Mouse (Mus musculus) heart, postnatal 0 days (tissue): ENCODE data around the gene Gga2. TPM values are rescaled to one million over a fixed set of nuclear protein-coding genes. Genes with fewer than 3 reads are reported as not detected.

Source experiments
- ATAC-seq: fragments of 200-750 bp; cut with Nextera tagmentation; 2 replicates; pipeline ENCODE4 v1.8.0; 2017; ENCODE audit warnings: low read depth, moderate number of reproducible peaks, moderate library complexity; ENCODE audit not compliant: insufficient read depth
- DNase-seq: peaks from one replicate; pipeline ENCODE4 v3.0.0-alpha.2; 2016; ENCODE audit warnings: low spot score
- H3K27ac ChIP-seq: fragments of 300-500 bp; sonication (generic); 2 replicates; pipeline ENCODE4 v1.5.1; 2014; ENCODE audit warnings: low read depth, mild to moderate bottlenecking
- H3K27me3 ChIP-seq: fragments of 300-500 bp; sonication (generic); 2 replicates; pipeline ENCODE4 v1.6.1; 2014; ENCODE audit warnings: low read length, mixed read lengths; ENCODE audit not compliant: control insufficient read depth, insufficient read depth
- H3K36me3 ChIP-seq: fragments of 300-500 bp; sonication (generic); replicated peaks from 2 replicates; pipeline ENCODE4 v1.6.1; 2014; ENCODE audit warnings: low read length, mixed read lengths; ENCODE audit not compliant: control insufficient read depth, insufficient read depth
- H3K4me1 ChIP-seq: fragments of 300-500 bp; sonication (generic); 2 replicates; pipeline ENCODE4 v1.6.1; 2014; ENCODE audit warnings: antibody characterized with exemption; ENCODE audit not compliant: control insufficient read depth, insufficient read depth
- H3K4me2 ChIP-seq: fragments of 300-500 bp; sonication (generic); 2 replicates; pipeline ENCODE4 v1.6.1; 2014; ENCODE audit warnings: low read depth, mild to moderate bottlenecking, low read length, moderate library complexity
- H3K4me3 ChIP-seq: fragments of 300-500 bp; sonication (generic); 2 replicates; pipeline ENCODE4 v1.5.1; 2014; ENCODE audit warnings: low read depth, low read length
- H3K9ac ChIP-seq: fragments of 300-500 bp; sonication (generic); replicated peaks from 2 replicates; pipeline ENCODE4 v1.6.1; 2014; ENCODE audit warnings: low read depth, low read length, mixed read lengths
- H3K9me3 ChIP-seq: fragments of 300-500 bp; sonication (generic); replicated peaks from 2 replicates; pipeline ENCODE4 v1.6.1; 2016; ENCODE audit warnings: low read length; ENCODE audit not compliant: control insufficient read depth
- CTCF ChIP-seq: IDR thresholded peaks from 2 replicates; pipeline ENCODE4 v1.5.1; 2016; ENCODE audit warnings: antibody characterized with exemption, control low read depth, low read depth
- EP300 ChIP-seq: IDR thresholded peaks from 2 replicates; pipeline ENCODE4 v1.6.1; 2016; ENCODE audit warnings: antibody characterized with exemption, low read depth
- WGBS: fragments of 180-500 bp; shearing (Covaris S2); extraction: QIAGEN DNeasy Blood & Tissue Kit; methylation state at CpG from one replicate; pipeline ENCODE4 v1.1.7; 2014; 5-methylcytosine and 5-hydroxymethylcytosine counted together
- polyA plus RNA-seq: library from polyadenylated mRNA; unstranded; fragments of >200 nt; fragmentation: Nextera tagmentation; extraction: Ambion mirVana; gene quantifications from 2 replicates; pipeline ENCODE4 v1.2.1, GENCODE M21; 2015
- total RNA-seq: library from RNA; depleted of rRNA; stranded (reverse); fragments of >200 nt; gene quantifications from 2 replicates; pipeline ENCODE4 v1.2.3, GENCODE M21; 2014; ENCODE audit warnings: low replicate concordance; rRNA removed

Gga2 gene
- 51.3 and 79.7 TPM in 2 replicates for total RNA-seq
- polyA plus RNA-seq: 37.5 and 38.1 TPM in 2 replicates

- Histone ChIP-seq H3K27ac (peak within 1 kb of the TSS; percentile 83), H3K4me1 (peaks cover 20% of the 10 kb centered on the region), H3K36me3 (no peaks in the 10 kb centered on the region), H3K27me3 (no peaks in the 10 kb centered on the region), H3K9me3 (no peaks in the 10 kb centered on the region), H3K9ac (peak within 1 kb of the TSS; percentile 61), H3K4me3 (peak within 1 kb of the TSS; percentile 65), H3K4me2 (peak within 1 kb of the TSS; percentile 75)
- DNase-seq: peak; percentile 78
- peak; percentile 91 for ATAC-seq
- WGBS: 0% methylated on average over 48 of the region's 50 CpGs
- TF ChIP-seq CTCF (no peak), EP300 (no peak)
These were observed at the start of gene Gga2 for GRCm38 (mm10) chr7:122020667-122021354. Gene Gga2, minus strand, starts transcription at chr7:122021222.

- no peaks in the 10 kb centered on the region for H3K27me3 ChIP-seq
- TF ChIP-seq EP300 (no peak), CTCF (peak; percentile 38)
- H3K4me1 ChIP-seq: peaks cover 22% of the 10 kb centered on the region
- peaks cover 33% of the 10 kb centered on the region for H3K36me3 ChIP-seq
- ATAC-seq (0 out of 2 replicates have a peak, but pooled peaks have one; percentile 0), DNase-seq (peak; percentile 50)
- H3K27ac ChIP-seq: peak overlapping the region; percentile 93
- H3K9ac ChIP-seq: peak overlapping the region; percentile 96
- H3K9me3 ChIP-seq: no peaks in the 10 kb centered on the region
- H3K4me3 ChIP-seq: peak overlapping the region; percentile 95
- peak overlapping the region; percentile 91 for H3K4me2 ChIP-seq
- WGBS: 2% methylated on average over 58 of the region's 58 CpGs
These were observed 46.7 kb upstream of the Gga2 start for GRCm38 (mm10) chr7:122067517-122068381.

GRCm38 (mm10) chr7:122066945-122067516 is 46.0 kb upstream of the Gga2 start, which contains the start of the genes Ubfd1 and Ears2:
Gene Ubfd1, plus strand, starts transcription at chr7:122067175.
Gene Ears2, minus strand, starts transcription at chr7:122067263.
- DNase-seq (peak; percentile 96), ATAC-seq (peak; percentile 97)
- no peaks in the 10 kb centered on the region for H3K9me3 ChIP-seq
- H3K27me3 ChIP-seq: no peaks in the 10 kb centered on the region
- peak within 1 kb of the TSS; percentile 93 for H3K27ac ChIP-seq
- H3K4me3 ChIP-seq: peak within 1 kb of the TSS; percentile 95
- H3K4me2 ChIP-seq: peak within 1 kb of the TSS; percentile 91
- TF ChIP-seq EP300: peak; percentile 80
- no peak for TF ChIP-seq CTCF
- WGBS: 0% methylated on average over 59 of the region's 60 CpGs
- peak within 1 kb of the TSS; percentile 96 for H3K9ac ChIP-seq
- peaks cover 33% of the 10 kb centered on the region for H3K36me3 ChIP-seq
- peaks cover 22% of the 10 kb centered on the region for H3K4me1 ChIP-seq

DNA sequence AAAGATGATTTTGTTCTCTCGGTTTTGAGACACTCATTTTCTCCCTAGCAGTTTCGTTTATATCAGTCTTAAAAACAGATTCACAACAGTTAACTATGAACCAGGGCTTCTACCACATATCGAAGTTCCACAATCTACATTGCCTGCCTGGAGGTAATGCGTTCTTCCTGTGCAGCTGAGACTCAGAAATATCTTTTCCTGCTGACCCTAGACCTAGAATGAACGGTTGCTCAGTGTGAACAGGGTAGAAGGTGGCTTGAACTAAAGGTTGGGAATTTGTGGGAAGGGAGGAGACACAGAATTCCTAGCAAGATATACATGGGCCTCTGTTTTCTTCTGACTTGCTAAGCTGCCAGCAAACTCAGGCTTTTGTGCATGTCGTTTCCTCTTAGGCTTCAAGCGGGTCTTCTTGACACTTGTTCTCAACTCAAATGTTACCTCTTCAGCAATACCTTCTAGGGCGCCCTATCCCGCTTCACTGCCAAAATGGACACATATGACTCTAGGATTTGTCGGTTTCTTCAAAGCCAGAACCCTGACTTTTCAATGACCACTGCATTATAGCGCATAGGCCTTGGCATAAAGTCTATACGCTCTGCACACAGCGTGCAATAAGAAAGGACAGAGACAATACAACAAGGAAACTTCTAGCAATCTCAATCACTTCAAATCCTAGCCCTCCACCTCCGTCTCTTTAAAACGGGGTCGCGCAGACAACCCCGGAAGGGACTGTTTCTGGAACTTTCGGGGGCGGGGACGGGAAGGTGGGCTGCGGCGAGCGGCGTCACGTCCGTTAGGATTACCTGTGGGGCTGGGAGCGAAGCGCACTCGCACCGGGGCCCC is 45.3 kb upstream of the Gga2 start:
- Histone ChIP-seq H3K27me3 (no peaks in the 10 kb centered on the region), H3K27ac (peak overlapping the region; percentile 93), H3K4me2 (peak overlapping the region; percentile 91), H3K4me3 (peak overlapping the region; percentile 95), H3K36me3 (peaks cover 33% of the 10 kb centered on the region), H3K4me1 (peaks cover 22% of the 10 kb centered on the region), H3K9me3 (no peaks in the 10 kb centered on the region), H3K9ac (peak overlapping the region; percentile 96)
- DNase-seq (no peak), ATAC-seq (no peak; the same call in 1 of the 2 replicates)
- TF ChIP-seq CTCF (no peak), EP300 (no peak)
- 12% methylated on average over 31 of the region's 31 CpGs for WGBS
